Mouse (Mus musculus) kidney, adult 8-10 months (tissue): Measurements from ENCODE around the gene Asmt.

Experiments
- DNase-seq, 2 experiments: peaks; one replicate each; pipeline ENCODE4 v3.0.0; 2022

Gene Asmt

DNA sequence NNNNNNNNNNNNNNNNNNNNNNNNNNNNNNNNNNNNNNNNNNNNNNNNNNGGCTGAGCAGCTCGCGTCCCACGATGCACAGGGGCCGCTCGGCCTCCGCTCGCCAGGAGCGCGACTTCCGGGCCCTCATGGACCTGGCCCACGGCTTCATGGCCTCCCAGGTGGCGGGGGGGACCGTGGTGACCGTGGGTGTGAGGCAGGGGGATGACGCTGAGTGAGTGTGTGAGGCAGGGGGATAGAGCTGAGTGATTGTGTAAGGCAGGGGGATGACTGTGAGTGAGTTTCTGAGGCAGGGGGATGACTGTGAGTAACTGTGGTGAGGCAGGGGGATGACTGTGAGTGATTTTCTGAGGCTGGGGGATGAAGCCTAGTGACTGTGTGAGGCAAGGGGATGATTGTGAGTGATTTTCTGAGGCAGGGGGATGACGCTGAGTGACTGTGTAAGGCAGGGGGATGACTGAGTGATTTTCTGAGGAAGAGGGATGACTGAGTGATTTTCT is at the start of gene Asmt:
Asmt (plus strand) TSS at position 51 of the 499 bp plus-strand sequence.
- DNase-seq: no peak

DNA sequence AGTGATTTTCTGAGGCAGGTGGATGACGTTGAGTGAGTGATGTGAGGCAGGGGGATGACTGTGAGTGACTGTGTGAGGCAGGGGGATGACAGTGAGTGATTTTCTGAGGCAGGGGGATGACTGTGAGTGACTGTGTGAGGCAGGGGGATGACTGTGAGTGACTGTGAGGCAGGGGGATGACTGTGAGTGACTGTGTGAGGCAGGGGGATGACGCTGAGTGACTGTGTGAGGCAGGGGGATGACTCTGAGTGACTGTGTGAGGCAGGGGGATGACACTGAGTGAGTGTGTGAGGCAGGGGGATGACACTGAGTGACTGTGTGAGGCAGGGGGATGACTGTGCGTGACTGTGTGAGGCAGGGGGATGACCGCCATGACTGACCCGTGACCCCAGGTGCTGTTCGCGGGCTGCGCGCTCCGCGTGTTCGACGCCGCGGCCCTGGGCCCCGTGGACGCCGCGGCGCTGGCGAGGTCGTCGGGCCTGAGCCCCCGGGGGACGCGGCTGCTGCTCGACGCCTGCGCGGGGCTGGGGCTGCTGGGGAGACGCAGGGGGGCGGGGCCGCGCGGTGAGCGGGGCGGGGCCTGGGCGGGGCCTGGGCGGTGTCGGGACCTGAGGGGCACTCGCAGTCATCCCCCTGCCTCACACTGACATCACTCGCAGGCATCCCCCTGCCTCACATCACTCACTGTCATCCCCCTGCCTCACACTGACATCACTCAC is 948 bp downstream of the Asmt start:
- DNase-seq: no peak

DNA sequence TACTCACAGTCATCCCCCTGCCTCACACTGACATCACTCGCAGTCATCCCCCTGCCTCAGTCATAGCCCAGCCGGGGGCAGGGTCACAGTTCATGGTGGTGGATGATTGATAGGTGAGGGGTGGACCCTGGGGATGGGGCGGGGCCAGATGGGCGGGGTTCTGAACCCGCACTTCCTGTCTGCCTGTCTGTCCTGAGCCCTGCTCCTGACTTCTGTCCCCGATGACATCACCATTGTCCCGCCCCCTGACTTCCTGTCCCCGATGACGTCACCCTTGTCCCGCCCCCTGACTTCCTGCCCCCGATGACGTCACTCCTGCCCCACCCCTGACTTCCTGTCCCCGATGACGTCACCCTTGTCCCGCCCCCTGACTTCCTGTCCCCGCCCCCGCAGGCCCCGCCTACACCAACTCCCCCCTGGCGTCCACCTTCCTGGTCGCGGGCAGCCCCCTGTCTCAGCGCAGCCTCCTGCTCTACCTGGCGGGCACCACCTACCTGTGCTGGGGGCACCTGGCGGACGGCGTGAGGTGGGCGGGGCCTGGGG is 1.9 kb downstream of the Asmt start:
- DNase-seq: no peak

DNA sequence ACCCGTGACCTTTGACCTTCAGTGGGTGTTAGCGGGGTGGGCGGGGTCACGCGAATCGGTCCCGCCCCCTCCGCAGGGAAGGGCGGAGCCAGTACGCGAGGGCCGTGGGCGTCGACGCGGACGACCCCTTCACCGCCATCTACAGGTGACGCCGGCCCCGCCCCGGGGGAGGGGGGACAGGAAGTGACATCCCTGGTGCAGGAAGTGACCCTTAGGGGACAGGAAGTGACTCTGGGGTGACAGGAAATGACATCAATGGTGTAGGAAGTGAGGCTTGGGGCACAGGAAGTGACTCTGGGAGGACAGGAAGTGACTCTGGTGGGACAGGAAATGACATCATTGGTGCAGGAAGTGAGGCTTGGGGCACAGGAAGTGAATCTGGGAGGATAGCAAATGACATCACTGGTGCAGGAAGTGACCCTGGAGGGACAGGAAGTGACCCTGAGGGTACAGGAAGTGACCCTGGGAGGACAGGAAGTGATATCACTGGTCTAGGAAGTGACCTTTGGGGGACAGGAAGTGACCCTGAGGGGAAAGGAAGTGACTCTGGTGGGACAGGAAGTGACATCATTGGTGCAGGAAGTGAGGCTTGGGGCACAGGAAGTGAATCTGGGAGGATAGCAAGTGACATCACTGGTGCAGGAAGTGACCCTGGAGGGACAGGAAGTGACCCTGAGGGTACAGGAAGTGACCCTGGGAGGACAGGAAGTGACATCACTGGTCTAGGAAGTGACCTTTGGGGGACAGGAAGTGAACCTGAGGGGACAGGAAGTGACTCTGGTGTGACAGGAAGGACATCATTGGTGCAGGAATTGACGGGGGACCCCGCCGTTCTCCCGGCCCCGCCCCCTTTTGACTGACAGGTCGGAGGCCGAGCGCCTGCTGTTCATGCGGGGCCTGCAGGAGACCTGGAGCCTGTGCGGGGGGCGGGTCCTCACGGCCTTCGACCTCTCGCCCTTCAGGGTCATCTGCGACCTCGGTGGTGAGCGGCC is 2.7 kb downstream of the Asmt start:
- no peak for DNase-seq

DNA sequence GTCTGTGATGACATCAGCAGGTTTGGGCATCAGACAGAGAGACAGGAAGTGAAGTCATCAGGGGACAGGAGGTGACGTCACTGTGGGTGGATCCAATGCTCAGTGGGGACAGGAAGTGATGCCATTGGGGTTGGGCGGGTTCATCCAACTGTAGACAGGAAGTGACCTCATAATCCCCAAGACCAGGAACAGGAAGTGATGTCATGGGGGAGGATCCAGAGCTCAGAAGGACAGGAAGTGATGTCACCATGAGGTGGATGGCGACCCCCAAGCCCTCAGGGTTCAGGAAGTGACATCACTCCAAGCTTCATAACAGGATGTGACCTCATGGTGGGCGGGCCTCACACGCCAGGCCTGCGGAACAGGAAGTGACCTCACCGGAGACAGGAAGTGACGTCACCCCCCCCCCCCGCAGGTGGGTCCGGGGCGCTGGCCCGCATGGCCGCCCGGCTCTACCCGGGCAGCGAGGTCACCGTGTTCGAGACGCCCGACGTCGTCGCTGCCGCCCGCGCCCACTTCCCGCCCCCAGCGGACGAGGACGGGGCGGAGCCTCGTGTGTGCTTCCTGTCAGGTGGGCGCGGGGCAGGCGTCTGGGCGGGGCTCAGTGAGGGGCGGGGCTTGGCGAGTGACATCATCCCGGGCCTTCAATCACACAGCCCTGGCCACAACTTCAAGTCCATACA is 3.6 kb downstream of the Asmt start:
- no peak for DNase-seq

DNA sequence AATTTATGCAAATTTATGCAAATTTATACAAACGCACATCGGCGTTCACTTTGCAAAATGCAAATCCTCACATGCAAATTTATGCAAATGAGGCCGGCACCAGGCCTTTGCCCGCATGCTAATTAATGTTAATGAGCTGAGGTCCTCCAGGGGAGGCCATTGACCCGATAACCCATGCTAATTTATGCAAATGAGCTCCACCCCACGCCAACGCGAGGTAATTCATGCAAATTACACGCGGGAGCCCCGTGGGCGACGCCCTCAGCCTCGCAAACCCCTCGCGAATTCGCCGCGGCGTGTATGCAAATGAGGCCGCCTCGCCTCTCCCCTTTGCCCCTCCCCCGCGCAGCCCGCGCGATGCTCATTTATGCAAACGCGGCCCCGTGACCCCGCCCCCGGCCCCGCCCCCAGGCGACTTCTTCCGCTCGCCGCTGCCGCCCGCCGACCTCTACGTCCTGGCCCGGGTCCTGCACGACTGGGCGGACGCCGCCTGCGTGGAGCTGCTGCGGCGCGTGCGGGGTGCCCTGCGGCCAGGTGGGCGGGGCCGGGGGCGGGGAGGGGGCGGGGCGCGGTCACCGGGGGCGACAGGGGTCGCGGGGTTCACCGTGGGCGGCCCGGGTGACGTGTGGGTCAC is 4.3 kb downstream of the Asmt start:
- DNase-seq: no peak

DNA sequence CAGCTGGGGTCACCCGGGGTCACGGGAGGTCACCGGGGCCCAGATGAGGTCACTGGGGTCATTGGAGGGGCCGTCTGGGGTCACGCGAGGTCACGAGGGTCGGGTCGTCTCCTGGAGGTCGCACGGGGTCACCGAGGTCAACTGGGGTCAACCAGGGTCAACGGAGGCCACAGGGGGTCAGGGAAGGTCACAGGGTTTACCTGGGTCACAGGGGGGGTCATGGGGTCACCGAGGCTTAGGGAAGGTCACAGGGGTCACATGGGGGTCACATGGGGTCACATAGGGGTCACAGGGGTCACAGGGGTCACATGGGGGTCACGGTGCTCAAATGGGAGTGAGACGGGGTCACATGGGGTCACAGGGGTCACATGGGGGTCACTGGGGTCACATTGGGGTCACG is 4.8 kb downstream of the Asmt start:
- DNase-seq: no peak

DNA sequence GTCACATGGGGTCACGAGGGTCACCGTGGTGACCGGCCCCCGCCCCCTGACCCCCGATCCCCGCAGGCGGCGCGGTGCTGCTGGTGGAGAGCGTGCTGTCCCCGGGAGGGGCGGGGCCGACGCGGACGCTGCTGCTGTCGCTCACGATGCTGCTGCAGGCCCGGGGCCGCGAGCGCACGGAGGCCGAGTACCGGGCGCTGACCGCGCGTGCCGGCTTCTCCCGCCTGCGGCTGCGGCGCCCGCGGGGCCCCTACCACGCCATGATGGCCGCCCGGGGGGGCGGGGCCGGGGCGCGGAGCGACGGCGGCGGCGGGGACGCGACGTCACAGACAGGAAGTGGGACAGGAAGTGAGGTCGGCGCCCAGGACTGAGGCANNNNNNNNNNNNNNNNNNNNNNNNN is 5.2 kb downstream of the Asmt start:
- DNase-seq: no peak
